Mouse (Mus musculus) myocyte (in vitro differentiated cells): ENCODE results near the gene Oat.

Experiments
- E2F4 ChIP-seq: IDR thresholded peaks from one replicate; pipeline ENCODE4 v1.6.1; 2011; ENCODE audit warnings: mild to moderate bottlenecking, control low read depth, moderate library complexity; ENCODE audit not compliant: insufficient read depth
- POLR2A ChIP-seq: IDR thresholded peaks from one replicate; pipeline ENCODE4 v1.6.1; 2011; ENCODE audit warnings: low read depth, mild to moderate bottlenecking, control low read depth, moderate library complexity; ENCODE audit not compliant: insufficient read length

GRCm38 (mm10) chr7:132600926-132601325, 24.7 kb upstream of the Oat start:
- TF ChIP-seq POLR2A (no peak), E2F4 (no peak)
